23 mouse cellular contexts compared by ENCODE assay signal in genomic region chr6:144876758-144877157, GRCm38 (mm10).
A peak's percentile ranks its signal among the peaks of the same experiment; 100 is the strongest.
DNase-seq lines count a peak whose midpoint lies in the region; ATAC-seq lines count a peak whose summit lies in the region.
"Had no signal": no experiment of that assay in that cellular context is flagged by ENCODE, and none has a peak within 500 bp of the region (broad histone marks: within the 10 kb centered on the region; RNA-seq: fewer than 3 reads in every experiment).

No protein-coding gene starts in this region.

- peak overlapping the region; percentile 9; the same call in 1 of the 2 replicates for H3K4me2 ChIP-seq in hindbrain, embryonic 16.5 days (ENCODE audit: low read length)
- H3K4me2 ChIP-seq in hindbrain, embryonic 11.5 days (replicated peaks; ENCODE audit: low read depth, low read length), result no peak overlapping the region
- 0 out of 2 replicates have a peak overlapping the region, but pooled peaks have one; percentile 8 for H3K4me2 ChIP-seq in midbrain, embryonic 15.5 days
- H3K4me2 ChIP-seq: embryonic facial prominence, embryonic 13.5 days; intestine, embryonic 15.5 days; limb, embryonic 12.5 days; neural tube, embryonic 15.5 days had no signal

- 58% methylated on average over 12 of the region's 12 CpGs for WGBS in hindbrain, embryonic 16.5 days
- 87% methylated on average over 12 of the region's 12 CpGs for WGBS in hindbrain, embryonic 11.5 days
- WGBS in midbrain, embryonic 15.5 days, result 50% methylated on average over 12 of the region's 12 CpGs

- no peaks in the 10 kb centered on the region for H3K36me3 ChIP-seq in hindbrain, embryonic 16.5 days (ENCODE audit: control insufficient read depth, insufficient read depth, low read length)
- no peaks in the 10 kb centered on the region for H3K36me3 ChIP-seq in hindbrain, embryonic 11.5 days (ENCODE audit: control insufficient read depth, insufficient read depth, low read length)
- no peaks in the 10 kb centered on the region for H3K36me3 ChIP-seq in midbrain, embryonic 15.5 days (replicated peaks)
- H3K36me3 ChIP-seq: embryonic facial prominence, embryonic 13.5 days; intestine, embryonic 15.5 days; limb, embryonic 12.5 days; neural tube, embryonic 15.5 days had no signal

- no peak for DNase-seq in hindbrain, embryonic 11.5 days (ENCODE audit: low spot score)
- peak; percentile 20 for DNase-seq in right cerebral cortex, postnatal 4 days
- DNase-seq in right cerebral cortex, postnatal 36 days (ENCODE audit: low spot score in 2 of 2), result no peak
- DNase-seq in embryo, embryonic 10 days (ENCODE audit: low spot score), result no peak
- DNase-seq in urinary bladder, adult 2 months (ENCODE audit: low spot score), result no peak
- DNase-seq: adrenal gland, postnatal 14 days; cerebellum, adult 2 months; heart, postnatal 4 days; thymus, postnatal 25 days had no signal

- H3K9me3 ChIP-seq in hindbrain, embryonic 16.5 days (ENCODE audit: control insufficient read depth, low read length), result no peaks in the 10 kb centered on the region
- no peaks in the 10 kb centered on the region for H3K9me3 ChIP-seq in hindbrain, embryonic 11.5 days (ENCODE audit: control insufficient read depth, low read length)
- H3K9me3 ChIP-seq in midbrain, embryonic 15.5 days, result no peaks in the 10 kb centered on the region
- H3K9me3 ChIP-seq: embryonic facial prominence, embryonic 13.5 days; intestine, embryonic 15.5 days; limb, embryonic 12.5 days; megakaryocyte, embryonic 14.5 days; neural tube, embryonic 15.5 days had no signal

- ATAC-seq in hindbrain, embryonic 16.5 days, result no peak
- no peak for ATAC-seq in hindbrain, embryonic 11.5 days (ENCODE audit: low FRiP score)
- peak; percentile 63 for ATAC-seq in midbrain, embryonic 15.5 days (replicated peaks)
- ATAC-seq: activated CD4-positive, CD25-positive, alpha-beta regulatory T cell, adult 4 months; intestine, embryonic 15.5 days; lung, postnatal 0 days had no signal

- no peak overlapping the region for H3K27ac ChIP-seq in hindbrain, embryonic 16.5 days (ENCODE audit: low read depth, low read length)
- no peak overlapping the region for H3K27ac ChIP-seq in hindbrain, embryonic 11.5 days (ENCODE audit: low read depth, low read length)
- H3K27ac ChIP-seq in midbrain, embryonic 15.5 days, result 0 out of 2 replicates have a peak overlapping the region, but pooled peaks have one; percentile 20
- H3K27ac ChIP-seq: embryonic facial prominence, embryonic 13.5 days; intestine, embryonic 15.5 days; kidney, postnatal 0 days; left cerebral cortex, adult 2 months; limb, embryonic 12.5 days; liver, embryonic 14.5 days; neural tube, embryonic 15.5 days had no signal

- no peak overlapping the region for H3K9ac ChIP-seq in hindbrain, embryonic 16.5 days (ENCODE audit: low read depth, low read length)
- no peak overlapping the region for H3K9ac ChIP-seq in hindbrain, embryonic 11.5 days (ENCODE audit: low read depth, low read length)
- H3K9ac ChIP-seq in midbrain, embryonic 15.5 days, result no peak overlapping the region
- H3K9ac ChIP-seq: embryonic facial prominence, embryonic 13.5 days; intestine, embryonic 15.5 days; limb, embryonic 12.5 days; liver, embryonic 14.5 days; neural tube, embryonic 15.5 days had no signal

- H3K4me3 ChIP-seq in hindbrain, embryonic 16.5 days (ENCODE audit: low read length), result no peak overlapping the region
- H3K4me3 ChIP-seq in hindbrain, embryonic 11.5 days (ENCODE audit: low read depth, low read length), result no peak overlapping the region
- no peak overlapping the region for H3K4me3 ChIP-seq in midbrain, embryonic 15.5 days
- H3K4me3 ChIP-seq: embryonic facial prominence, embryonic 13.5 days; intestine, embryonic 15.5 days; left cerebral cortex, adult 2 months; limb, embryonic 12.5 days; megakaryocyte, embryonic 14.5 days; myocyte; neural tube, embryonic 15.5 days had no signal

- H3K4me1 ChIP-seq in hindbrain, embryonic 16.5 days (ENCODE audit: control insufficient read depth, insufficient read depth, low read depth, low read length), result no peaks in the 10 kb centered on the region; the same call in 1 of the 2 replicates
- no peaks in the 10 kb centered on the region for H3K4me1 ChIP-seq in hindbrain, embryonic 11.5 days (replicated peaks; ENCODE audit: control insufficient read depth, insufficient read depth, low read length)
- peaks cover 5% of the 10 kb centered on the region; the same call in 1 of the 2 replicates for H3K4me1 ChIP-seq in midbrain, embryonic 15.5 days
- H3K4me1 ChIP-seq: intestine, embryonic 15.5 days; limb, embryonic 12.5 days; megakaryocyte, embryonic 14.5 days; neural tube, embryonic 15.5 days had no signal

- no peaks in the 10 kb centered on the region for H3K27me3 ChIP-seq in hindbrain, embryonic 16.5 days (replicated peaks; ENCODE audit: control insufficient read depth, insufficient read depth, low read length)
- no peaks in the 10 kb centered on the region for H3K27me3 ChIP-seq in hindbrain, embryonic 11.5 days (ENCODE audit: control insufficient read depth, insufficient read depth, low read length)
- H3K27me3 ChIP-seq in midbrain, embryonic 15.5 days (replicated peaks), result no peaks in the 10 kb centered on the region
- H3K27me3 ChIP-seq: CH12.LX; intestine, embryonic 15.5 days; neural tube, embryonic 15.5 days had no signal
